Mouse (Mus musculus) c-Kit-positive CD71-negative TER-119-negative erythroid progenitor cells, embryonic 14.5 days (primary cell): ENCODE measurements around the gene Fbxl17.
A peak's percentile ranks its signal among the peaks of the same experiment; 100 is the strongest.

ENCODE experiments used
- DNase-seq: peaks from one replicate; pipeline ENCODE4 v3.0.0-alpha.2; 2013; ENCODE audit warnings: low read depth

Gene Fbxl17

DNA sequence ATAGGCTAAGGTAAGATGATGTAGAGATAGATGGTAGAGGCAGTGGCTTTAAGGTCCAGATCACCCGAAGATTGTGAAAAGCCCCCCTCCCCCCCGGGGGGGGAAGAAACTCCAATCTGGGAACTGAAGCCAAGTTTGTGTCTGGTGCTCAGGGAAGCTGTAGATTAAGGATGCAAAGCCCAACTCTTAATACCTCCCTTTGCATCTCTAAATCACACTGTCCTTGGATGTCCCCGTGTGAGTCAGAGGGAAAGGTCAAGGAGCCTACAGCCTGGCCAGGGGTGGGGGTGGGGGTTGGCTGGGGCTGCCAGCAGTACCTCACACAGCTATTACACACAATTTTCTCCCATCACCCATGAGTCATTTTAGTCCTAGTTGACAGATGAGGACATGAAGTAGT lies 453.4 kb downstream of the Fbxl17 start:
- no peak for DNase-seq

- DNase-seq = no peak
Observed at GRCm38 (mm10) chr17:63045297-63045696, 454.5 kb downstream of the Fbxl17 start.

DNA sequence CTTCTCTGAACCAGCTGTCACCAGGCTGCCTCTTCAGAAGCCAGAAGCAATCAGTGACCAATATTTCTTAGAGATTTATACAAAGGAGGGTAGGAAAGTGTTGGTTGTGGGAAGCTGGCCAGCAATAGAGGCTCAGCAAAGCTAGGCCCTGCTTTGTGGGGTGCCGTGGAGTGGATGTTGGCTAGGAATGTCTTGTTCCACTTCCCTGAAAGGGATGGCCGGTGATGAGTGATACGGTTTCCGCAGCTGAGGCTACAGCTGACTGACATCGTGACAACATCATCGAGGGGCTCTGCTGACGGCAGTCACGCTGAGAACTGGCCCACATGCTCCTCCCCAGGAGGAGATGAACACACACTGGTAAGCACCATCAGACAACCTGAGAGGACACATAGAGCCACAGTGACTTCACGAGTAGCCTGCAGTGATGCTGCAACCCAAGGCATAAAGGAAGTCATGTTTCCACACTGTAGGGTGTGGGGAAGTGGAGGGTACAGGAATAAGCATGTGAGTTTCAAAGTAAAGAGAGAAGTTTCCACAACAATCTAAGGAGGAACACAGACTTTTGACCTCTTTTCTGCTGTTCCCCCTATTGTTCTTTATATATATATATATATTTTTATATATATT lies 456.7 kb downstream of the Fbxl17 start:
- DNase-seq = no peak

GRCm38 (mm10) chr17:63037562-63037961 lies 462.3 kb downstream of the Fbxl17 start:
- DNase-seq = no peak

DNA sequence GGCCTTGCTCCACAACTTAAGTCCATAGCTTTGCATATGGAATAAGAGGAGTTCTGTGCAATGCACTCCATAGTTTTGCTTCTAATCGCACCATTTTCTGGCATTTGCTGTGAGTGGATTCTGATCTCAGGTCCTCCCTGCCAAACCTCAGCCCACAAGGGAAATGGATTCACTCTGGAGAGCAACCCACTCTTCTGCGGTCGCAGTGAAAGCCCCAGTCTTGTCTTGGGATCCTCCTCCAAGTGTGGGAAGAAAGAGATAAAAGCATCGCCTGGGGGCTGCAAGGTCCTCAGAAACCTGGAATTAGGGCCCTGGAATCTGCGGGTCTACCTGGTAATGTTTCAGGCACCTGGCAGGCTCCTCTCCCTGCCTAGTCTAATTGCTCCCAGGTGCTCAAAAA lies 466.7 kb downstream of the Fbxl17 start:
- DNase-seq = no peak

- DNase-seq = no peak
Observed at GRCm38 (mm10) chr17:63029105-63029504, 470.7 kb downstream of the Fbxl17 start.

- no peak for DNase-seq
Observed at GRCm38 (mm10) chr17:63025238-63025637, 474.6 kb downstream of the Fbxl17 start.

DNA sequence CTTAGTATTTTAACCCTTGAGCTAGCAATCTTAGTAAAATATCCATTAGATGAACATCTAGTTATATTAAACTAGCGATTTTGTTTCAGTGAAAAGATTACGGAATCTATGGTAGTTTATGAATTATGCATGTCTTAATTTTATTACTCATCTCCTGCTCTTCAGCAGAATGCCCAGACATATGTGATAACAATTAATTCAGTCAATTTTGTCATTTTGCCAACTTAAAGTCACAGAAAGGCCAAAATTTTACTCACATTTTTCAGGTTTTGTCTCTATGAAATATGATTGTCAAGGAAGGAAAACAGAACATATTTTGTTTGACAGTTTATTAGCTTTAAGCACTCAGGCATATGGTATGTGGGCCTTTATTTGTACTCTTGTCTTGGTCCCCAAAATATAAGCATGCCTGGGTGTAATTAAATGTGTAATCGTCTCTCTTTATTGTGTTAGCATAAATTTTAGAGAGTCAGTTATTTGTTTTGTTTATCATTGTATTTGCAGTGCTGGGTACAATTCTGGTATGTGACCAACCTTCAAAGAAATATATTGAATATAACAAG lies 482.1 kb downstream of the Fbxl17 start:
- DNase-seq = no peak

- DNase-seq = no peak
Observed at GRCm38 (mm10) chr17:63012571-63012923, 487.3 kb downstream of the Fbxl17 start.

DNA sequence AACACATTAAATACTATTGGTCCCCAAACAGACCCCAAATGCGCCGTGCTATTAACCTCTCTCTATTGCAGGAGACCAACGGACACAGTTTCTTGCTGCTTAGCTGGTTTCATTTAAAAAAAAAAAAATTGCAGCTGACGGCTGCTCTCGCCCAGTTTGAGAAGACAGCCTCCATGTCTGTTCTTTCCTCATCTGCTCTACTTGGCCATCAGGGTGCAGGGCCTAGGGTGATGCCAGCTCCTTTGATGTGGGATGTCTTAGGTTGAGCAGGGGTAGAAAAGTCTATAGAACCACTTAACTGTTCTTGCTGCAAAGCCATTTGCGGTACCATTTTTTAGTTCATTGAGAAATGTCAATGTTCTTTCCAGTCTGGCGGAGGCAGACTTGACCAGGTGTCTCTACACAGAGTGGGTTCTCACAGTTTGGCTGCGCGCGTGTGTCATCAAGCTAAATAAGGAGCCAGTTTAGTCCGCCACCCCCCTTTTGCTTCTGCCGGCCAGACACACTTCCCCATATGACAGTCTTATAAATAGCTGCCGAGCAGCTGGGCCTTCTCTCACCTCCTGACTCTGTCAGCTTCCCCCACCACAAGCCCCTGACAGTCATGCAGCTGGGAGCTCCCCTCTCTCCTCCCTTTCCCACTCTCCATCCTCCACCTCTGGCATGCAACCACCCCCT lies 487.8 kb downstream of the Fbxl17 start:
- peak; percentile 34 for DNase-seq

DNA sequence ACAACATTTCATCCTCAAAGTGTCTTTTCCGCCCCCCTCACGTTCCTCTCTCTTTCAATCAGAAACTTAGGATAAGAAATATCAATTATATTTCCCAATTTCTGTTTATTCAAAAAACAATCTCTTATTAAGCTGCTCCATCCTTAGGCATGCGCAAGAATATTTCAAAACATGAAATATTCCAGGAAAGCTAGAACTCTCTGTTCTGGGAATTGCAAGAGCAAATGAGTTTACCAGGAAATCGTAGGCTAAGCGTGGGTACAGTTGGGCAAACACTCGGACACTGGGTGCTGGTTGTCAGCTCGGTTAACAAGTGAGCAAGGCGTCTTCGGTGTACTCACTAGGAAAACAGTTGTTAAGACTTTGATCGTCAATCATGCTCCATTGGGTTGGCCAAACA lies 489.0 kb downstream of the Fbxl17 start:
- DNase-seq = no peak

DNA sequence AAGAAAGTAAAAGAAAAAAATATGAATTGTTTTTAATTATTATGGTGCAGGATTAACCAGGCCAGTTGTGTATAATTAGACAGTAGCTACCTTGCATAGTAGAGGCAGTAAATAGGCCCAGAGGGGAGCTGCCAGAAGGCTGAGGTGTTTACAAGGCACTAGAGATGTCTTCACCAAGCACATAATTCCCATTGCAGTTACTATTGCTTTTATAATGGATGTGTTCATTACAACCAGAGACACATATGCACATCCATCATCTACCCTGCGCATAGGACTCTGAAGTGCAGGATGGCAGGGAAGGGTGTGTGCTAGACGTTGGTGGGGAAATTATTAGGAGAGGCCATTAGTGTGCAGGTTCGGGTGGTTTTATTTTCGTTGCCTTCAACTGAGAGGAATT lies 491.0 kb downstream of the Fbxl17 start:
- no peak for DNase-seq

- peak; percentile 16 for DNase-seq
Observed at GRCm38 (mm10) chr17:63008277-63008676, 491.5 kb downstream of the Fbxl17 start.

DNA sequence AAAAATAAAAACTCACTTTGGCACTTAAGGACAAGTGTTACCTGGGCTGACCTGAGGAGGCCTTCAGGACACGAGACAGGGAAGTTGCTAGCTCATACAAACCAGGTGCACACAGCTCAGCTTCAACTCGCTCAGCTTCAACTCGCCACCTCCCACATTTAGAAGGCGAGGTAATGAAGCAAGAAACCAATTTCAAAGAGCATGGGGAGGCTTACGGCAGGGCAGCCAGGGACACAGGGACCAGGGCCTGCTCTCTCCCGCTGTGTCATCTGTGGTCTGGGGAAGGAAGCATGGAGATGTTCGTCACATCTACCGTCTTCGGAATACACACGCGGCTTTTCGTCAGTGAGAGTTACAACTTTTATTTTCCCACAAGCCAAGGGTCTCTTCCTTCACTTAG lies 491.9 kb downstream of the Fbxl17 start:
- DNase-seq = no peak
